Mouse (Mus musculus): ENCODE results near the gene Sept1.

Gene Sept1

DNA sequence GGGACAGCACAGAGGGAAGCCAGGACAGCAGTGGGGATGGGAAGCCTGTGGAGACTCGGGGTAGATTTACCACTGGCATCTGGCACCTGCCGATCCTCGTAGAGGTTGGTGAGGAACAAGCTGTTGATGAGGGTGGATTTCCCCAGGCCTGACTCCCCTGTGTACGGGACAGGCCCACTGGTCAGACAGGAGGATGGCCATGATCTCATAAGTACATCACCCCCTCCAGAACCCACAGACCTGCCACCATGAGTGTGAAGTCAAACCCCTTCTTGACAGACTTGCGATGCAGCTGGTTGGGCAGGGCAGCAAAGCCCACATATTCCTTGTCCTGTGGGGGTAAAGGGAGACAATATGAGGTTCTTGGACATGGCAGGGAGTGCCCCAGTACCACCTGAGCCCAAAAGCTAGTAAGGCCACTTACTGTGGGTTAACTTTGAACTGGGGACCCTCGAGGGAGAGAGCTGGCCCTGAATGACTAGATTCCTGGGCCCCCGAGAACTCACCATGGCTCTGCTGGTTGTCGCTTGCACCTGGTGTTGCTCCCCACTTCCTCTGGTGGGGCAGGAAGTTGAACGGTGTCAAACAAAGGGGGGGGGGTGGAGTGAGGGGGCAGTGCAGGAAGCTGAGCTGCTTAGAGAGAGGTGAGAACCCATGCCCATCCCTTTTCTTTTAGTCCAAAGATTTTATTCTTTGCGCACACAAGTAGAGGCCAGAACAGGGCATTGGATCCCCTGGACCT lies 14.9 kb downstream of the Sept1 start:
- no peak for DNase-seq

DNA sequence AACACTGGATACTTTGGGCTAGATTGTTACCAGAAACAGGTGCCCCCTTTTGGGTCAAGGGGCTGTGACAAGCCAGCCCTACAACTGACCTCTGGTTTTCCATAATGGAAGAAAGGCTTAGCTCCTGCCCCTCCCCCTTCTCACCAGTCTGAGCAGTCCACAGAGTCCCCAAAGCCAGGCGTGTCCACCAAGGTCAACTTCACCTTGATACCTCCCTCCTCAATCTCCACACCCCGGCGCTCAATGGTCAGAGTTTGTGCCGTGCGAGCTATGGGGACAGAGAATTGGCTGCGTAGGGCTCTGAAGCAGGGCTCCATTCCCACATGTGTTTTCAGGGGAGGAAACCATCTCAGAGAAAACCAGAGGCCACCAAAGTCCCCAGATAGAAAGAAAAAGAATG lies 15.5 kb downstream of the Sept1 start:
- no peak for DNase-seq

DNA sequence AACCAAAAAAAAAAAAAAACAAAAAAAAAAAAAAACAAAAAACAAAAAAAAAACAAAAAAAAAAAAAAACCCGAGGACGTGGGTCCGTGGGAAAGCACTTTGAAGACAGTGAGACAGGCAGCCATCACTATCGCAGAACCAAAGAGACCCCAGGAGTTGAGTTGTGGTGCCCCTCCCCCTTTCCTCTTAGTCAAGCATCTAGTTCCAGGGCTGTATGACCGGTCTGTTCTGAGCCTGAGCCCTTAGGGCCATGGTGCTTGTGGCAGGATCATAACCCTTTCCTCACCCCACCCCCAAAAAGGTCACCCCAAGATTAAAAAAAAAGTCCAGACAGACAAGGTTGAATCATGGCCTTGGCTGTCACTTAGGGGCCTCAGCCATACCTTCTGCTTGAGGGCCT lies 16.6 kb downstream of the Sept1 start:
- no peak for DNase-seq

DNA sequence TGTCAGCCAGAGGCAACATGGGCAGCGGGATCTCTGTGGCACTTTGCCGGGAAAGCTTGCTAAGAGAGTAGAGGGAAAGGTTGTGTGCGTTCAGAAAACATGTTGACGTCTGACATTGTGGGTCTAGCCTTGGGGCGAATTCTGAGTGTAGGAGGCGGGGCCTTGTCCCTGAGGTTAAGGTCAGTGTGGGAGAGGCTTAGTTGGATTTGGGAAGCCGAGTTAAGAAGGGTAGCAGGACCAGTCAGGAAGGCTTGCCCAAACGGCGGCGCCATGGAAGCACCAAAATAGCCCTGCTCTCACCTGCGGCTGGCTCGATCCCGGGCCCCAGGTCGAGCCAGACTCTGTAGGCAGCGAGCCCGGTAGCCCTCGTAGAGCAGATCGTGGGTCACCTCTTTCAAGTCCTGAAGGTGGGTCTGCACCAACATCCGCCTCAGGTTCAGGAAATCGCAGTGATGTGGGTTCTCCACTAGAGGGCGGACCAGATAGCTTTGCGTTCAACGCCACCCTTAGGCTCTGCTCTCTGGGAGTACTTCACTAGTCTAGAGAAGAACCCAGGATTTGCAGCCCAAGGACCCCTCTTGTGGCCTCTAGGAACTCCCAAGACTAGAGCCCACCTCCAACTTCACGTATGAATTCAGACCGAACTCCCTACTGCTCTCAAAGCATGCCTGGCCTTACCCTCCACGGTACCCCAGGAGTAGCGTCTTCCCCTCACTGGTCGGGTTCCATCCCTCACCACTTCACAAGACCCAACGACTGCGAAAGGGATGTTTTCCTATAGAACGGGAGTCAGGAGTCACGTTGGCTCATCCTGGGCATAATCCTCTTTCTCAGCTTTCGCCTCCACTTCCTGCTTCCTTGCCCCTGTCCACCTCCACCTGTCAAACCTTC lies 17.7 kb downstream of the Sept1 start:
- DNase-seq = peak; percentile 67 to 82

DNA sequence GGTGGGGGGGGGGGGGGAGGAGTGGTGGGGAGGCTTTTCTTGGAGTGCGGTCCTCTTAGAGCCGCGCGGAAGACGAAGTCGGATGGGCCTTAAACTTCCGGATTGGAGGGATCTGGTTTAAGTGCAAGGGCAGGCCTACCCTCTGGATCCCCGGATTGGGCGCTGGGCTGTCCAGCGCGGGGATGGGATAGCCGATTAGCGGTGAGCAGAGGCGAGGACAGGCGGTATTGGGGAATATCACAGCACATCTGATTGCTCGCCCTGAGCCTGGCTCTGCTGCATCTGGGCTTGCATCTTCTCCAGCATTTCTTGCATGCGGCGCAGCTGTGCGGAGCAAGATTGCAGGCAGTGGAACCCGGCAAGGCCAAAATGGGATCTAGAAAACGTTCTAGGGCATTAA lies 18.4 kb downstream of the Sept1 start:
- no peak for DNase-seq

DNA sequence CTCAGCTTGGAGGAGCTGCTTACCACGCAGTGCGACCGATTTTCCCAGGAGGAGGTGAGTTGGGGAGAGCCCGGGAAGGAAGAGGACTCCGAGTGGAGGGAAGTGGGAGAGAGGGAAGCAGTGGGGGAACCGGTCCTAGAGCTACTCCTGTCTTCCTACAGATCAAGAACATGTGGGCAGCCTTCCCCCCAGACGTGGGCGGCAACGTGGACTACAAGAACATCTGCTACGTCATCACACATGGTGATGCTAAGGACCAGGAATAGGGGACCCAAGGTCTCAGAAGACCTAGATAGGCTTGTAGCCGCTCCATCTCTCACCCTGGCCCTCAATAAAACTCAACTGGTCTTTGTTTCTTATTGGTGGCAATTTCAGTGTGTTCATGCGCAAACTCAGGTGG lies 19.0 kb downstream of the Sept1 start:
- DNase-seq = no peak

DNA sequence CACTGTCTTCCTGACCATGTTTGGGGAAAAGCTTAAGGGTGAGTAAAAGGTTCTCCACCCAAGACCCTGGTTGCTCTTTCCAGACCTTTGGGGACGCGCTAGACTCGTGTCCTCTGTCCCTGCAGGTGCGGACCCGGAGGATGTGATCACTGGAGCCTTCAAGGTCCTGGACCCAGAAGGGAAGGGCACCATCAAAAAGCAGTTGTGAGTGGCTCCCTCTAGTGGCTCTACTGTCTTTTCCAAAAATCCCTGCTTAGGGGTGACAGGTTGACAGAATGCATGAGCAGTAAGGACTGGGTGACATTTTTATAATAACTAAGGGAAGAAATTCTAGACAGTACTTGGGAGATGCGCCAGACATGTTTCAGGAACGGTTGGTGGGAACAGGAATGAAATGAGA lies 19.4 kb downstream of the Sept1 start:
- DNase-seq = peak in 1 of 2 experiments; percentile 65

DNA sequence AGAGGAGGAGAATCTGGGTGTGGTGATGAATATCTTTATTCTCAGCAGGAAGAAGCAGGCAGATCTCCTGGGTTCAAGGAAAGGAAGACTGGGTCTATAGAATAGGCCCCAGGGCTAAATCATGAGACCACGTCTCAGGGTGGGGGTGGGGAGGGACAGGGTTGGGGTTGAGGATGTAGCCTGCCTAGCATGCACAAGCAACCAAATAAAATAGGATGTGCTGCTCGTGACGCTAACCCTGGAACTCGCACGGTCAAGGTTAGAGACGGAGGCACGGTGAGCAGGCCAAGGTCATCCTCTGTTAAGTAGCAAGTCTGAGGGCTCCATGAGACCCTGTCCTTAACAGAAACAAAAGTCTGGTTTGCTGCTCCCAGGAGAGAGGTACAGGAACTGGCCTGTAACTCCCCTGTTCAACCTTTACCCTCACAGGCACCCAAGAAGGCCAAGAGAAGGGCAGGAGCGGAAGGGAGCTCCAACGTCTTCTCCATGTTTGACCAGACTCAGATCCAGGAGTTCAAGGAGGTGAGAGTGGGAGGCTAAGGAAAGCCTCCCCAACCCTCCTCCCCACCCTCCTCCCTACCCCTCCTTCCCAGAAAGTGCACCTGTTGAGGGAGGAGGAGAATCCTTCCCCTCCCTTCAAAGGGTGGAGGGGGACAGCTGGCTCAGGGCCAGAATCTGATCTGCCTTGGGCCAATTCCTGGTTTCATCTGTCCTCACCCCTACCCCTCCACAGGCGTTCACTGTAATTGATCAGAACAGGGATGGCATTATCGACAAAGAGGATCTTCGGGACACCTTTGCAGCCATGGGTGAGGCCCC lies 20.3 kb downstream of the Sept1 start:
- DNase-seq = no peak

DNA sequence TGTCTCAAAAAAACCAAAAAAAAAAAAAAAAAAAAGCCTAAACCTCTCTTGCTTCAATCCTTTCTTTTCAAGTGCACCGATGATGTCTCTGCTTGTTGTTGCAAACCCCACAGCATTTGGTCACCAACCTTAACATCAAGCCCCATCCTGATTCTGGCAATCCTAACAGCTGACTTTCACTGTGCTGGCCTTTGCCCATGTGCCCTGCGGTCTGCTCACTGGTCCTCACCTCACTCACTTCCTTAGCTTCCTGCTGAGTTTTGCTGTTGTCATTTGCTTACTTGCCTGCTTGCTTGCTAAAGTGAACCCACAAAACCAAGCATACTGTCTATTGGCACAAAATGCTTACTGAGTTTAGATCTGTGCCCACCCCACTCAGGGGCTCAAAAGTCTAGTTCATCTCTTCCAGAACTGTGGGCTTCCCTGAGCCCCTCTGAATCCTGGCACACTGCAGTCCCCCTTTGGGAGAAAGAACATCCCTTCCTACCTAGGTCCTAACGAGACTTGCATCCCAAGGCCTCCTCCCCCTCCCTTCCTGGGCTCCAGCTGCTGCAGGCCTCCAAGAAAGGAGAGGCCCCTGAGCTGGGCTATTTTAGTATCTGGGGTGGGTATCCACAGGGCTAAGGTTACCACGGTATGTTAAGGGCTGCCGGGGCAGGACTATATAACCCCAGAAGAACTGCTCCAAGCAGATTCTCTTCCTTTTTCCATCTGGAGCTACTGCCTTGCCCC lies 21.8 kb downstream of the Sept1 start:
- no peak for DNase-seq

DNA sequence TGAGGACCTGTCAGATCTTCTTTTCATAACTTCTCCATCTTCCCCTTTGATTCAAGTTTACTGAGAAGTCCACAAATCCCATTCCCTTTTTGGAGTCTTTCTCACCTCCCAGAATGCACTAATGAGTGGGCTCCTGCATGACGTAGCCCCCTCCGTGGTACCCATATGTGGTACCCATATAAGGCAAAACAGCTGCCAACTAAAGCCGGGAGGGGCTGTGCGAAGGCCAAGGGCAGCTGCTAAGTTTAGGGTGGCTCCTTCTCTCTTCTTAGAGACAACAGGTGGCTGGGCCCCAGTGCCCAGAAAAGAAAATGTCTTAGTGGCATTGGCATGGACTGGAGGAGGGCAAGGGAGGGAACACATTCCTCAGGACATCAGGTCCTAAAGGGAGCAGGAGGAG lies 22.7 kb downstream of the Sept1 start:
- no peak for DNase-seq

DNA sequence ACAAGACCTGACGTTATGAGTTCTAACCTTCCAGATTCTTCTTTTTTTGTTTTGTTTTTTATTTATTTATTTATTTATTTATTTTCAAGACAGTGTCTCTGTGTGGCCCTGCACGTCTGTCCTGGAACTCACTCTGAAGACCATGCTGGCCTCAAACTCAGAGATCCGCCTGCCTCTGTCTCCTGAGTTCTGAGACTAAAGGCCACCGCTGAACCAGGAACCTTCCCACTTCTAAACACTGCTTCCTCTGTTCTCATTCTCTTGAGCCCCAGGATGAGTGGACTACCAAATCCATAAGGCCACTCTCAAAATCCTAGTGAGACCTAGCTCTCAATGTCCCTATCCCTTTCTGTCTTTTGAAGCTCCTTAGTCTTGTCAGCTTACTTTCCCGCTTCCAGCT lies 23.1 kb downstream of the Sept1 start:
- no peak for DNase-seq

DNA sequence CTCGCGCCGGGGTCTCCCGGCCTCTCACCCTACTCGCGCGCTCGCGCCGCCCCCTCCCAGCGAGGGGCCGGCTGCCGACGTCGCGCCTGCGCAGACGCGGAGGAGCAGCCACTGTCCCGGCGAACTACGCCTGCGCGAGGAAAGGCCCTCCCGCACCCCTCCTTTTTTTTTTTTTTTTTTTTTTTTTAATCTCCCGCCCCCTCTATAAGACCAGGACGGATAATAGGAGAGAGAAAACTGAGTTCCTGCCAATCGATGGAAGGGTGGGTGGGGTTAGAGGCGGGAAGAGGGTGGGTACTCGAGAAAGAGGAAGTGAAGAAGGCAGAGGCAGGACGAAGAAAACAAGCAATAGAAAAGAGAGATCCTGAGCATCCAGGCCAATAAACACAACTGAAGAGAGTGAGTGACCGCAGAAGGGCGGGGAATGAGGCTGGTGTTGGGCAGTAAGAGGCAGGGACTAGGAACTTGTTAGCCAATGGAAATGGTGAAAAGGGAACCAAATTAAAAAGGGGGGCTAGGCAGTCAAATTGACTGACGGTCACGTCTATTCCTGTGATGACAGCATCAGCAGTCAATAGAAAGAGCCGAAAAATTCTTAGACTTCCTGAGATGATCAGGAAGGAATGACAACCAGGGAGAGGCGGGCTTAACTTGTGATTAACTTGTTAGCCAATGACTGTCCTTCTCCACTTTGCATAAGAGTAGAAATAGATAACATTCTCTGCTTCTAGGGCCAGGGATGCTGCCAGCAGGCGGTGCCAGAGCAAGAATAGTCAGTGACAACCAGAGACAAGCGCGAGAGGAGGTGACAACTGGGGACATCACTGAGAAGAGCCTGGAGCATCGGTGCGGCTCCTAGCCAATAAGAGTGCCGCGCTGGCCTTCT lies 24.1 kb downstream of the Sept1 start, which contains the start of gene Mylpf:
Gene Mylpf, plus strand, starts transcription at position 338 of the 886 bp plus-strand sequence.
- peak; percentile 94 to 98 for DNase-seq

DNA sequence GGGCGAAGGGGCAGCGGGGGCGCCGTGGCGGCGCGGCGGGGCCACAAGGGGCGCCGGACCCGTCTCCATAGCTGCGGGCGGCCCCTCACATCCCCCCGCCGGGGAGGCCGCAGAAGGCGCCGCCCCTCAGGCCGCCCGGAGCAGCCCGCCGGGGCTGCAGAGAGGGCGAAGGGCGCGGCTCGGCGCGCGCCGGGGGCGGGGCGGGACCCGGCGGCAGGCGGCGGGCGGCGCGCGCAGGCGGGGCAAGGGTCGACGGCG lies 24.7 kb downstream of the Sept1 start, which contains the start of gene Tbc1d10b:
Gene Tbc1d10b, minus strand, starts transcription at position 174 of the 258 bp plus-strand sequence.
- DNase-seq = no peak

DNA sequence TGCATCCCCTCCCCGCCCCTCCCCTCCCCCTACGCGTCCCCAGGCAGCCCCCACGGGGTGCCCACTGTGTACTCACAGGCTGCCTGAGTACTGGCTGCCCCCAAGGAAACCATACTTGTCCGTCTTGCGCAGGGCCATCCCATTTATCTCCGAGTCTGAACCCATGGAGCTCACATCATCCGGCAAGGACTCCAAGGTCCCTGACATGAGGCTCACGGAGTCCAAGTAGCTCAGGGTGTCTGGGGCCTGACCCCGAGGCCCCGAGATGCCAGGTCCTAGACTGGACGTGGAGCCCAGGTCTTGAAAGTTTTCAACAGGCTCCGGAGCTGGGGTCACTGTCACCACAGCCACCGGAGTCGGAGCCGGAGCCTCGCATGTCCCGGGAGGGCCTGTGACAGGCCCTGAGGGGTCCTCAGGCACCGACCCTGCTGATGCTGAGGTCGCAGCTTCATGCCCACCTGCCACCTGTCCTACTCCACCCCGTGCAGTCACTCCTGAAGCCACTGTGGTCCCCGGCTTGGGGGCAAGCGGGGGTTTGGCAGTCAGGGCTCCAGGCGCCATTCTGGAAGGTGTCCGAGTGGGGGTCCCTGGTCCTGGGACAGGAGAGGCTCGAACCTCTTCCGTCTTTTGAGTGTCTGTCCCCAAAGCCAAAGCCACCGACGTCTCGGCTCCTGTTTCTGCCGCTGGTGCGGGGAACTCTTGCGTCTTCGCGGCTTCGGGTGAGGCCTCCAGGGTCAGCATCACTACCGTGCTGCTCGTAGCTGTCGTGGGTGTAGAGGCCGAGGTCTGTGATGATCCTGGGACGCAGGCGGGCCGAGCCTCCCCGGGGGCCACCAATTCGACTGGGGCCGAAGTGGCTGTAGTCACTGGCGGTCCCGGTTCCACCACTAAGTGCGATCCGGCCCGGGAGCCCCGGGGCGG lies 25.3 kb downstream of the Sept1 start:
- peak in 1 of 2 experiments; percentile 70 for DNase-seq

DNA sequence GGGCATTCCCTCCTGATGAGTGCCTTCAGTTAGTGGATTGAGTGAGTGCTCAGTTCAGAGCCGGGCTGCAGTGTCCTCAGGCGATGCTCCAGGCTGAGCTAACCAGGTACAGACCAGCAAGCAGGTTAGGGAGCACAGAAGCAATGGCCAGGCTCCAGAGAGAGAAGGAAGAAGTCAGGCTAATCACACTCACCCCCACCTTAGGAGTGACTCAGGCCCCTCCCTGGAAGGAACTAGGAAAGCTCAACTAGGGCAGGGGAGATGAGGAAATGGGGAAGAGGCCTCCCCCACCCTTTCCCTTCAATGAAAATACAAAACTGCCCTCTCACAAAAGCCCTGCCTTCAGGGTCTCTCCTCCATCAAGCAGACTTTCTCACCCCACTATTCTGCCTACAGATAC lies 26.3 kb downstream of the Sept1 start:
- no peak for DNase-seq

DNA sequence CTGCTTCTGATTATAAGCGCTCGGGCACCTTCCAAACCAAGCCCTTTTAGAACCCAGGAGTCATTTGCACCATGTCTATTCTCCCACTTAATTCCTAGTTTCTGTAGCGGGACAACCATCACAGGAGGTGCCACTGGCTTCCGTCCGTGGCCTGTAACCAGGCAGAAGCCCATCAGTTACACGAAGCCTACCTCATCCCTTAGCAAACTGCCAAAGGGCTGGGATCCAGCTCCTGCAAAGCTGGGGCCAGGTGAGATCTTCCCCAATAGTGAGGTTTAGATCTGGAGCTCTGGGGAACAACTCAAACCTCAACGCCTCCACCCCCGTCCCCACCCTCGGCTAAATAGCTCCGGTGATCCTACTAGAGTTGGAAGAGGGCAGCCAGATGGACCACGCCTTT lies 36.4 kb downstream of the Sept1 start:
- peak in 1 of 2 experiments; percentile 35 for DNase-seq

DNA sequence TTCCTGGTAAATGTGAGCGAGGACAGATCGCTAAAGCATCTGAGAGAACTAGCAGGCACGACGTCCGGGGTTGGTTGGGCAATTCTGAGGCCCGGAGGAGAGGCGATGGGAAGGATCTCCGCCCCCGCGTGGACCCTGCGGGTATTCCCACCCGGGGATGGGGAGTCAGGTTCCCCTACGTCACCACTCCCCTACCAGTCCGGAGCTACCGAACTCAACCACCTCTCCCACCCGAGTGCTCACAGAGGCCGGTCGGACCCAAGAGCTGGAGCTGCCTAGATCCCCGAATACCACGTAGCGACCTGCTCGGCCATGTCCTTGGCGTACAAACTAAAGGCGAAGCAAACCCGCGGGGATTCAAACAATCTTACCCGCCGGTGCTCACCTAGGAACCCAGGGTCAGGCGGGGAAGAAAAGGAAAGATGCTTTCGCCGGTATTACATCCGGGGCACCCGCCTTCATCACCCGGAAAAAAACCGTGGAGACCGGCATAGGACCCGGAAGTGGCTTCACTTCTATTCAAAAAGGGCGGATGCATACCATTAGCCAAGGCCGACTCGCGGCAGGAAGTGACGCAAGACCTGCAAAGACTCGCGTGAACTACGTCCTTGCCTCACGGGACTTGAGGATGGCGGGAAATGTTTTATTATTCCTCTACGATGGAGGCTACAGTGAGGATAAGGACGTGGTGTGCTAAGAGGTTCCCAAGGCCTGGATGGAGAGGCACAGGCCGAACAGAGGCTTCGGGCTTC lies 37.2 kb downstream of the Sept1 start, which contains the start of gene Cd2bp2:
Gene Cd2bp2, minus strand, starts transcription at position 507 of the 752 bp plus-strand sequence.
- DNase-seq = peak; percentile 96 to 99

DNA sequence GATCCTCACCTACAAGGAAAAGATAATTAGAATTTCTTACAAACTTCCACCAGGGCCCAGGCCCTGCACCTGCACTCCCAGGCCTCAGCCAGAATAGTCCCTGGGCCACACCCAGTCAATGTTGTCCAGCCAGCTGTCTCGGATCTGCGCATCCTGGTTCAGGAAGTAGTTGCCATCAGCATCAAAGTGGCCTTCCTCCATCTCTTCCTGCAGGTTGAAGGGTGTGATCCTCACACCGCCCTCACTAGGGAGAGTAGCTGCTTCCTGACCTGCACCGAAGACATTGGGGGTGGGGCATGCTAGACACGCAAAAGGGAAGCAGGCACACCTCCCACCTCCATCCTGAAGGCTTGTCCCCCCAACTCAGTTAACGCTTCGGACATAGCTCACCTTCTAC lies 38.3 kb downstream of the Sept1 start:
- no peak for DNase-seq

DNA sequence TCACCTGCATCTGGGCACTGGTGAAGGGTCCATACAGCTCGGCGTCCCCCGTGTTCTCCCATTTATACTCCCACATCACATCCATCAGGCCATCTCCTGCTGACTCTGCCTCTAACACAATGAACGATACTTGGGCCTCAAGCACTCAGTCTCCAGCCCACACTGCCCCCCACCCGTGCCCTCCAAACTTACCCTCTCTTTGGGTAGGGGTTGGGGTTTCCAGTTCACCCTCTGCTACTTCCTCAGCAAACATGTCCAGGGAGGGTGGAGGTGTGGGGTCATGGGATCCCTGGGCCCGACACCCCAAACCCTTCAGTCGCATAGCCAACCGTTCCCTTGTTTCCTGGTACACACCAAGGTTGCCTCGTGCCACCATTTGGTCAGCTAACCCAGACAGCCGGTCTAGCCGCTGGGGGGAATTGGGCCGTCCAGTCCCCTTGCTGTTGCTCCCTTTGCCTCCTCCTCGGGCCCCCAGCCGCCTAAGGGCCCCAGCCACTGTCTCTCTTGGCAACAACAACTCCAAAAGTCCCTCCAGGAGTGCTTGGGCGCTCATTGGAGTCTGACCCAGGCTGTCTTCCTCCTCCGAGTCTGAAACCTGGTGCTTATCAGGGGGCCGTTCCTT lies 38.8 kb downstream of the Sept1 start:
- DNase-seq = peak in 1 of 2 experiments; percentile 33

All from kidney, postnatal 25 days (tissue).